7 mouse cellular contexts compared by ENCODE assay signal in genomic region chr19:55423952-55424351, GRCm38 (mm10).
DNase-seq lines count a peak whose midpoint lies in the region; TF ChIP-seq lines count a peak whose summit lies in the region.

No protein-coding gene starts in this region.

- peak; percentile 75 for DNase-seq in 3134 (ENCODE audit: extremely low read depth, insufficient read length, low spot score)
- DNase-seq in MEL (ENCODE audit: low read depth, low spot score), result peak; percentile 82
- peak; percentile 89 for DNase-seq in cerebellum, adult 9-11 months
- DNase-seq in heart, adult 8-10 months (ENCODE audit: low spot score), result peak; percentile 73
- DNase-seq in layer of hippocampus, adult 9-11 months, result peak; percentile 87
- DNase-seq in lung, postnatal 4 days, result peak; percentile 53 to 73
- DNase-seq in urinary bladder, postnatal 36 days (ENCODE audit: low spot score in 2 of 2), result peak; percentile 51 to 75

- H3K36me3 ChIP-seq in MEL (ENCODE audit: control insufficient read depth in 1 of 2, insufficient read depth in 2 of 2, low read length in 2 of 2), result peaks cover 2 to 4% of the 10 kb centered on the region in 2 experiments; a peak in 3 of 4 replicates

- H3K4me1 ChIP-seq in MEL (ENCODE audit: control insufficient read depth in 1 of 2, insufficient read depth in 2 of 2, low read length in 2 of 2), result peaks cover 0 to 2% of the 10 kb centered on the region in 2 experiments; a peak in 1 of 4 replicates

- no peaks in the 10 kb centered on the region for H3K27me3 ChIP-seq in MEL (ENCODE audit: control insufficient read depth in 1 of 2, insufficient read depth in 2 of 2, low read length in 2 of 2)

- no peak overlapping the region for H3K27ac ChIP-seq in MEL (ENCODE audit: control insufficient read depth, low read depth, low read length)

- no peaks in the 10 kb centered on the region for H3K9me3 ChIP-seq in MEL (replicated peaks; ENCODE audit: insufficient read depth, low read length)

- no peak for TF ChIP-seq CTCF in MEL (IDR thresholded peaks at IDR 0.05 in 2 of 3, conservative IDR thresholded peaks at IDR 0.05 in 1 of 3; ENCODE audit: control insufficient read depth in 1 of 3, insufficient read depth in 1 of 3, low read depth in 2 of 3, low read length in 3 of 3, poor library complexity in 1 of 3, severe bottlenecking in 1 of 3)

- no peak for TF ChIP-seq POLR2A in MEL (IDR thresholded peaks at IDR 0.05; ENCODE audit: control insufficient read depth in 1 of 2, insufficient read depth in 1 of 2, low read depth in 1 of 2, low read length in 2 of 2, poor library complexity in 1 of 2)

- H3K4me3 ChIP-seq in MEL (ENCODE audit: control insufficient read depth in 1 of 2, insufficient read depth in 1 of 2, low read depth in 2 of 2, low read length in 2 of 2), result no peak overlapping the region

- no peak for TF ChIP-seq EP300 in MEL (IDR thresholded peaks at IDR 0.05; ENCODE audit: low read depth in 1 of 2, low read length in 2 of 2)

- H3K79me2 ChIP-seq in MEL (ENCODE audit: control insufficient read depth, insufficient read depth, low read length, poor library complexity), result no peaks in the 10 kb centered on the region

- H3K9ac ChIP-seq in MEL (ENCODE audit: control insufficient read depth, low read depth, low read length, poor library complexity, severe bottlenecking), result no peak overlapping the region

- TF ChIP-seq RAD21 in MEL (IDR thresholded peaks at IDR 0.05; ENCODE audit: low read depth, low read length), result no peak

TF ChIP-seq in MEL, 35 proteins besides CTCF, POLR2A, EP300 and RAD21:
- TF ChIP-seq ETS1 (IDR thresholded peaks at IDR 0.05; ENCODE audit: low read depth, low read length) (0 out of 2 replicates have a peak, but pooled peaks have one; percentile 16), GATA1 (IDR thresholded peaks at IDR 0.05; ENCODE audit: low read depth, low read length) (no peak), TCF12 (IDR thresholded peaks at IDR 0.05; ENCODE audit: low read depth, low read length) (no peak), ELF1 (IDR thresholded peaks at IDR 0.05; ENCODE audit: low read depth, low read length) (no peak)
